Mouse (Mus musculus) olfactory bulb, adult 2 months (tissue): ENCODE results near the gene Plekha6. TPM values are rescaled to one million over a fixed set of nuclear protein-coding genes. Genes with fewer than 3 reads are reported as not detected.
A peak's percentile ranks its signal among the peaks of the same experiment; 100 is the strongest.

Source experiments
- H3K27ac ChIP-seq: fragments of 200-500 bp; 2 replicates; pipeline ENCODE4 v1.5.1; 2012; ENCODE audit warnings: low read depth, low read length; ENCODE audit not compliant: insufficient read depth
- H3K4me1 ChIP-seq: fragments of 200-500 bp; 2 replicates; pipeline ENCODE4 v1.6.1; 2012; ENCODE audit warnings: low read length; ENCODE audit not compliant: control insufficient read depth, insufficient read depth
- H3K4me3 ChIP-seq: fragments of 200-500 bp; 2 replicates; pipeline ENCODE4 v1.5.1; 2012; ENCODE audit warnings: mild to moderate bottlenecking, low read depth, low read length, moderate library complexity; ENCODE audit not compliant: insufficient read depth
- CTCF ChIP-seq: fragments of 200-500 bp; IDR thresholded peaks from 2 replicates; pipeline ENCODE4 v1.5.1; 2012; ENCODE audit warnings: low read depth, mild to moderate bottlenecking, low read length, moderate library complexity; ENCODE audit not compliant: insufficient read depth
- POLR2A ChIP-seq: fragments of 200-500 bp; IDR thresholded peaks from 2 replicates; pipeline ENCODE4 v1.6.1; 2012; ENCODE audit warnings: mild to moderate bottlenecking, low read depth, low read length, moderate library complexity; ENCODE audit not compliant: insufficient read depth
- WGBS: fragments of 180-500 bp; shearing (Covaris S2); methylation state at CpG from one replicate; pipeline ENCODE4 v1.1.7; 2018; 5-methylcytosine and 5-hydroxymethylcytosine counted together
- polyA plus RNA-seq: library from polyadenylated mRNA; stranded (reverse); fragments of >200 nt; gene quantifications from 2 replicates; pipeline ENCODE4 v1.2.4, GENCODE M21; 2012; ENCODE audit warnings: low replicate concordance; ENCODE audit not compliant: missing spikeins, insufficient read depth, insufficient read length

Plekha6 gene
- polyA plus RNA-seq, 1 experiment: not detected

- no peak for TF ChIP-seq POLR2A
- no peak for TF ChIP-seq CTCF
- Histone ChIP-seq H3K4me1 (peaks cover 31% of the 10 kb centered on the region), H3K27ac (no peak overlapping the region), H3K4me3 (no peak overlapping the region)
- whole genome bisulfite sequencing: 88% methylated on average over 10 of the region's 10 CpGs
These were observed 41.0 kb downstream of the Plekha6 start for GRCm38 (mm10) chr1:133204985-133205384.

GRCm38 (mm10) chr1:133208086-133208815 is 44.2 kb downstream of the Plekha6 start:
- Histone ChIP-seq H3K27ac (no peak overlapping the region), H3K4me3 (no peak overlapping the region), H3K4me1 (peaks cover 34% of the 10 kb centered on the region)
- WGBS: 38% methylated on average over 10 of the region's 11 CpGs
- TF ChIP-seq POLR2A (no peak), CTCF (no peak)

GRCm38 (mm10) chr1:133209036-133209435 is 45.0 kb downstream of the Plekha6 start:
- 82% methylated on average over 11 of the region's 11 CpGs for WGBS
- TF ChIP-seq CTCF: no peak
- no peak for TF ChIP-seq POLR2A
- Histone ChIP-seq H3K4me1 (peaks cover 30% of the 10 kb centered on the region), H3K4me3 (no peak overlapping the region), H3K27ac (no peak overlapping the region)

- H3K4me1 ChIP-seq: peaks cover 25% of the 10 kb centered on the region
- H3K27ac ChIP-seq: no peak overlapping the region
- 50% methylated on average over 7 of the region's 7 CpGs for WGBS
- TF ChIP-seq CTCF (no peak), POLR2A (no peak)
- no peak overlapping the region for H3K4me3 ChIP-seq
These were observed 45.5 kb downstream of the Plekha6 start for GRCm38 (mm10) chr1:133209482-133209881.

GRCm38 (mm10) chr1:133209901-133210516 is 46.0 kb downstream of the Plekha6 start:
- WGBS: 31% methylated on average over 17 of the region's 17 CpGs
- no peak for TF ChIP-seq POLR2A
- TF ChIP-seq CTCF: no peak
- H3K27ac ChIP-seq: 0 out of 2 replicates have a peak overlapping the region, but pooled peaks have one; percentile 7
- peaks cover 24% of the 10 kb centered on the region for H3K4me1 ChIP-seq
- H3K4me3 ChIP-seq: no peak overlapping the region

- Histone ChIP-seq H3K4me3 (no peak overlapping the region), H3K4me1 (peaks cover 32% of the 10 kb centered on the region), H3K27ac (no peak overlapping the region)
- TF ChIP-seq POLR2A (no peak), CTCF (no peak)
- 77% methylated on average over 7 of the region's 7 CpGs for WGBS
These were observed 46.8 kb downstream of the Plekha6 start for GRCm38 (mm10) chr1:133210766-133211165.

GRCm38 (mm10) chr1:133212273-133212672 is 48.3 kb downstream of the Plekha6 start:
- Histone ChIP-seq H3K4me1 (peaks cover 32% of the 10 kb centered on the region), H3K4me3 (no peak overlapping the region), H3K27ac (no peak overlapping the region)
- TF ChIP-seq POLR2A (no peak), CTCF (no peak)
- 87% methylated on average over 4 of the region's 4 CpGs for WGBS

- no peak overlapping the region for H3K27ac ChIP-seq
- 90% methylated on average over 7 of the region's 7 CpGs for WGBS
- H3K4me3 ChIP-seq: no peak overlapping the region
- peaks cover 28% of the 10 kb centered on the region for H3K4me1 ChIP-seq
- TF ChIP-seq CTCF (no peak), POLR2A (no peak)
These were observed 49.1 kb downstream of the Plekha6 start for GRCm38 (mm10) chr1:133213098-133213497.

GRCm38 (mm10) chr1:133213901-133214300 is 49.9 kb downstream of the Plekha6 start:
- no peak for TF ChIP-seq CTCF
- no peak for TF ChIP-seq POLR2A

More at GRCm38 (mm10) chr1:133213901-133214300, 49.9 kb downstream of the Plekha6 start:
- no peak overlapping the region for H3K27ac ChIP-seq
- peaks cover 26% of the 10 kb centered on the region for H3K4me1 ChIP-seq
- WGBS: 97% methylated on average over 4 of the region's 4 CpGs
- no peak overlapping the region for H3K4me3 ChIP-seq
